Mouse (Mus musculus) ES-E14 (cell line): Measurements from ENCODE around the gene Slc50a1. TPM values are rescaled to one million over a fixed set of nuclear protein-coding genes. Genes with fewer than 3 reads are reported as not detected.

ENCODE experiments used
- DNase-seq: peaks from one replicate; pipeline ENCODE4 v3.0.0-alpha.2; 2013; ENCODE audit warnings: low read depth, low spot score
- H3K27ac ChIP-seq: 2 replicates; pipeline ENCODE4 v1.5.1; 2012; ENCODE audit warnings: low read depth, mild to moderate bottlenecking, low read length, moderate library complexity, mixed read lengths; ENCODE audit not compliant: poor library complexity, insufficient read depth, severe bottlenecking
- H3K36me3 ChIP-seq: 2 replicates; pipeline ENCODE4 v1.6.1; 2012; ENCODE audit warnings: mild to moderate bottlenecking, low read length, moderate library complexity, mixed read lengths; ENCODE audit not compliant: control insufficient read depth, poor library complexity, insufficient read depth, severe bottlenecking
- H3K4me1 ChIP-seq, 2 experiments: fragments of 150-350 bp in 1 of 2; sonication (generic) in 1 of 2; 2 replicates each; pipeline ENCODE4 v1.6.1; 2012; ENCODE audit warnings: low read length in 2 of 2, mild to moderate bottlenecking in 1 of 2, mixed read lengths in 1 of 2; ENCODE audit not compliant: control insufficient read depth in 2 of 2, insufficient read depth in 2 of 2, poor library complexity in 1 of 2
- H3K4me3 ChIP-seq, 2 experiments: fragments of 150-350 bp in 1 of 2; sonication (generic) in 1 of 2; 2 replicates each; pipeline ENCODE4 v1.5.1; 2012; ENCODE audit warnings: low read length in 2 of 2, low read depth in 1 of 2, mild to moderate bottlenecking in 1 of 2, mixed read lengths in 1 of 2; ENCODE audit not compliant: insufficient read depth in 1 of 2, poor library complexity in 1 of 2, severe bottlenecking in 1 of 2
- H3K9ac ChIP-seq: 2 replicates; pipeline ENCODE4 v1.6.1; 2012; ENCODE audit warnings: low read depth, mild to moderate bottlenecking, low read length, mixed read lengths; ENCODE audit not compliant: poor library complexity, insufficient read depth, severe bottlenecking
- H3K9me3 ChIP-seq: fragments of 150-350 bp; sonication (generic); 2 replicates; pipeline ENCODE4 v1.6.1; 2012; ENCODE audit warnings: low read depth, mild to moderate bottlenecking, low read length; ENCODE audit not compliant: control insufficient read depth, insufficient read depth
- CHD2 ChIP-seq: IDR thresholded peaks from 2 replicates; pipeline ENCODE4 v1.6.1; 2014; ENCODE audit warnings: mild to moderate bottlenecking, low read depth, low read length, inconsistent platforms
- HCFC1 ChIP-seq: IDR thresholded peaks from 2 replicates; pipeline ENCODE4 v1.6.1; 2012; ENCODE audit warnings: low read length, inconsistent platforms, borderline replicate concordance; ENCODE audit not compliant: insufficient read depth
- MAFK ChIP-seq: IDR thresholded peaks from 2 replicates; pipeline ENCODE4 v1.6.1; 2014; ENCODE audit warnings: mild to moderate bottlenecking, low read depth, low read length, inconsistent platforms; ENCODE audit not compliant: insufficient read depth
- ZC3H11A ChIP-seq: IDR thresholded peaks from 2 replicates; pipeline ENCODE4 v1.6.1; 2012; ENCODE audit warnings: low read depth, mild to moderate bottlenecking, inconsistent platforms, low read length, borderline replicate concordance
- ZNF384 ChIP-seq: IDR thresholded peaks from 2 replicates; pipeline ENCODE4 v1.6.1; 2012; ENCODE audit warnings: low read depth, low read length, inconsistent platforms
- in situ Hi-C, 2 experiments: fragments of 600-800 bp; cut with MboI; formaldehyde crosslinking; loops; one replicate each; pipeline ENCODE4 v1.15.1; 2025; ENCODE audit warnings: low sequenced_read_pairs in 2 of 2, inconsistent platforms in 1 of 2; ENCODE audit not compliant: unreplicated experiment in 2 of 2
- total RNA-seq: library from RNA; depleted of rRNA; stranded (reverse); fragments of 300-350 nt; gene quantifications from 2 replicates; pipeline ENCODE4 v1.2.3, GENCODE M21; 2012

The Slc50a1 gene
- total RNA-seq, 1 experiment, result 17.0 TPM

DNA sequence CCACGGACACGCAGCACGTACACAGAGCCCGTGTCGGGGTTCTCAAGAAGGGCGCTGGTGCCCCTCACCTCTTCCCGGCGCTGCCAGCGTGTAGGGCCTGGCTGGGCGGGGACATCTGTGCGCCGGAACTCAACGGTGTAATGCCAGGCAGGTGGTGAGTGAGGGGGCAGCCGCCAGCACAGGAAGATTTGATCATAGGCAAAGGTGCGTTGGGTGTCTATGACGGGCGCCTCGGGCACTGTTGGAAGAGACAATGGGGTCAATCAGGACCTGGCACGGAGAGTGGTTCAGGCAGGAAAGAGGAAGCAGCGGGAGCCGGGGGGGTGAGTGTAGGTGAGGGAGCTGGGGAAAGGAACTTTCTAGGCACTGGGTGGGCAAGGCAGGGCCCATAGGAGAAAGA, 32.7 kb downstream of the Slc50a1 start:
- no peak for DNase-seq
- H3K4me3 ChIP-seq, result peak overlapping the region; percentile 34 to 36; a peak in 3 of 4 replicates
- no peak overlapping the region for H3K27ac ChIP-seq
- no peaks in the 10 kb centered on the region for H3K9me3 ChIP-seq
- TF ChIP-seq HCFC1, result no peak
- no peak for TF ChIP-seq MAFK
- TF ChIP-seq ZNF384, result no peak
- TF ChIP-seq CHD2, result no peak
- no peak for TF ChIP-seq ZC3H11A
- H3K4me1 ChIP-seq, result peaks cover 2 to 10% of the 10 kb centered on the region in 2 experiments; a peak in 2 of 4 replicates
- in situ Hi-C loops, result no loop called here
- H3K36me3 ChIP-seq, result peaks cover 8% of the 10 kb centered on the region
- peak overlapping the region; percentile 34; the same call in 1 of the 2 replicates for H3K9ac ChIP-seq

- Histone ChIP-seq H3K27ac (no peak overlapping the region), H3K4me1 (peaks cover 2 to 15% of the 10 kb centered on the region in 2 experiments; a peak in 2 of 4 replicates), H3K9me3 (no peaks in the 10 kb centered on the region), H3K36me3 (peaks cover 4% of the 10 kb centered on the region), H3K4me3 (0 out of 4 replicates have a peak overlapping the region, but pooled peaks of 1 of the 2 experiments have one; percentile 4), H3K9ac (no peak overlapping the region)
- TF ChIP-seq HCFC1, result no peak
- TF ChIP-seq ZNF384, result no peak
- no peak for TF ChIP-seq CHD2
- no peak for TF ChIP-seq MAFK
- TF ChIP-seq ZC3H11A, result no peak
- in situ Hi-C loops, result no loop called here
- DNase-seq, result no peak
Observed at GRCm38 (mm10) chr3:89236516-89236915, 33.9 kb downstream of the Slc50a1 start.

- Histone ChIP-seq H3K9ac (no peak overlapping the region), H3K4me1 (peaks cover 6 to 20% of the 10 kb centered on the region in 2 experiments; a peak in 2 of 4 replicates), H3K9me3 (no peaks in the 10 kb centered on the region), H3K27ac (no peak overlapping the region), H3K36me3 (peaks cover 4% of the 10 kb centered on the region), H3K4me3 (no peak overlapping the region)
- TF ChIP-seq ZC3H11A (no peak), CHD2 (no peak)
- DNase-seq, result no peak
- in situ Hi-C loops, result no loop called here
Observed at GRCm38 (mm10) chr3:89233562-89234110, 36.7 kb downstream of the Slc50a1 start.

DNA sequence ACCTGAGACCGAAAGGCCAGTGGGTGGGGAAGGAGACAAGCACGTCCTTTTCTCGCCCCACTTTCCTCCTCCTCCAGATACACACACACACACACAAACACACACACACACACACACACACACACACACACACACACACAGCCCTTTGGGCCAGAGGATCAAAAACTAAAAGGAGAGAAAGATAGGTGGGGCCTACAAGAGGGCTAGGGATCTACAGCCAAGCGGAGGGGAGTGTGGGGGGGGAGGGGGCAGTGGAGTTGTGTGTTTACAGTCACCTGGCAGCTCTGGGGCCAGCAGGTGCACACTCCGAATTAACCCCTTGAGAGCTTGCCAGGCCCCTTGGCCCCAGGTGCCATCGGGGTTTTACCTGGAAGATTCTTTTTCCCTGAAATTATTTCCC, 37.8 kb downstream of the Slc50a1 start:
- TF ChIP-seq CHD2, result no peak
- no peak overlapping the region for H3K27ac ChIP-seq
- peaks cover 3% of the 10 kb centered on the region; the same call in 1 of the 2 replicates for H3K36me3 ChIP-seq
- in situ Hi-C loops, result no loop called here
- no peaks in the 10 kb centered on the region for H3K9me3 ChIP-seq
- peaks cover 8 to 23% of the 10 kb centered on the region in 2 experiments; a peak in 3 of 4 replicates for H3K4me1 ChIP-seq
- H3K4me3 ChIP-seq, result no peak overlapping the region
- no peak for DNase-seq
- H3K9ac ChIP-seq, result no peak overlapping the region

GRCm38 (mm10) chr3:89231772-89232275, 38.5 kb downstream of the Slc50a1 start:
- no peaks in the 10 kb centered on the region for H3K9me3 ChIP-seq
- H3K27ac ChIP-seq, result no peak overlapping the region
- in situ Hi-C loops, result no loop called here
- H3K36me3 ChIP-seq, result no peaks in the 10 kb centered on the region
- H3K4me1 ChIP-seq, result peaks cover 8 to 24% of the 10 kb centered on the region in 2 experiments; a peak in 3 of 4 replicates
- TF ChIP-seq ZNF384, result no peak
- TF ChIP-seq MAFK, result no peak
- TF ChIP-seq CHD2, result no peak
- TF ChIP-seq HCFC1, result no peak
- TF ChIP-seq ZC3H11A, result no peak
- no peak overlapping the region for H3K9ac ChIP-seq
- no peak overlapping the region for H3K4me3 ChIP-seq
- no peak for DNase-seq
